Mouse (Mus musculus) erythroblast, embryonic 14.5 days (primary cell): ENCODE results near the gene Lrrc59.

Experiments
- GATA1 ChIP-seq: IDR thresholded peaks from 2 replicates; pipeline ENCODE4 v1.6.1; 2012; ENCODE audit warnings: low read length, inconsistent platforms, mixed read lengths
- TAL1 ChIP-seq: IDR thresholded peaks from 3 replicates; pipeline ENCODE4 v1.6.1; 2012; ENCODE audit warnings: low read length, inconsistent platforms, mixed read lengths

GRCm38 (mm10) chr11:94646457-94646856 is 16.9 kb downstream of the Lrrc59 start:
- no peak for TF ChIP-seq GATA1
- TF ChIP-seq TAL1 = no peak
